Mouse (Mus musculus): ENCODE measurements at regions not wholly inside any gene's neighbourhood (a gene's known extent, or its start where the extent isn't known, plus 50 kb on each side); places are given as distances from the start of the nearest gene placed in this dataset.

DNA sequence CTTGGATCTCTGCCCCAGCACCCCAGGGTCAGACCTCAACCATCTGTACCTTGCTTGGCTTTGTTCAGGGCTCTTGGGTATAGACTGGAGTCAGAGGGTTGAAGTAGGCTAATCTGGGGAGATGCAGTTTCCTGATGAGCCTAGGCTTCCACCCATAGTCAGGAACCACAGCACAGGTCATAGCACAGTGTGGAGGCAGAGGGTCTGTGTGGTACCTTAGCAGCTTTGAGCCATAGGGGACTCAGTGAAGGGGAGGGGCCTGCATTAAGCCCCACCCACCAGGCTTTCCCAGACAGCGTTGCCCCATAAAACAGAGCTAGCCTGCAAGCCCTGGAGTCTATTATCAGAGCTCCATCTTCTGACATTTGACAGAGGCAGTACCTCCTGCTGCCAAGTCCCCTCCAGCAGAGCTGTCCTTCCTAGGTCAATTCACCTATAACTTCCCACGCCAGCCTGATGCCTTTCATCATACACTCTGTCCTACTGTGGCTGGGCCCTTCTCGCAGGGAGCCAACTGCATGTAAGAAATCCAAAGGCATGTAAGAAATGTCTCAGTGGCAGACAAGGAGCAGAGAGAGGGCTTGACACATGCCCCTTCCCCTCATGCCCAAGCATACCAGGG is 54.5 kb upstream of the A530016L24Rik start:
- H3K4me1 ChIP-seq (replicated peaks; ENCODE audit: low read depth, low read length), result peaks cover 12% of the 10 kb centered on the region; the same call in 1 of the 2 replicates
- no peak overlapping the region for H3K4me3 ChIP-seq (replicated peaks; ENCODE audit: low read length)
- H3K36me3 ChIP-seq (ENCODE audit: insufficient read depth, low read length), result no peaks in the 10 kb centered on the region
- H3K9me3 ChIP-seq (ENCODE audit: low read length), result no peaks in the 10 kb centered on the region
- H3K27me3 ChIP-seq (ENCODE audit: insufficient read depth, low read length), result peaks cover 33% of the 10 kb centered on the region
- TF ChIP-seq NANOG (IDR thresholded peaks at IDR 0.05; ENCODE audit: borderline replicate concordance, low read length), result no peak
- TF ChIP-seq CTCF (conservative IDR thresholded peaks at IDR 0.05; ENCODE audit: low read length), result no peak
- TF ChIP-seq POU5F1 (IDR thresholded peaks at IDR 0.05; ENCODE audit: borderline replicate concordance, low read length), result no peak

DNA sequence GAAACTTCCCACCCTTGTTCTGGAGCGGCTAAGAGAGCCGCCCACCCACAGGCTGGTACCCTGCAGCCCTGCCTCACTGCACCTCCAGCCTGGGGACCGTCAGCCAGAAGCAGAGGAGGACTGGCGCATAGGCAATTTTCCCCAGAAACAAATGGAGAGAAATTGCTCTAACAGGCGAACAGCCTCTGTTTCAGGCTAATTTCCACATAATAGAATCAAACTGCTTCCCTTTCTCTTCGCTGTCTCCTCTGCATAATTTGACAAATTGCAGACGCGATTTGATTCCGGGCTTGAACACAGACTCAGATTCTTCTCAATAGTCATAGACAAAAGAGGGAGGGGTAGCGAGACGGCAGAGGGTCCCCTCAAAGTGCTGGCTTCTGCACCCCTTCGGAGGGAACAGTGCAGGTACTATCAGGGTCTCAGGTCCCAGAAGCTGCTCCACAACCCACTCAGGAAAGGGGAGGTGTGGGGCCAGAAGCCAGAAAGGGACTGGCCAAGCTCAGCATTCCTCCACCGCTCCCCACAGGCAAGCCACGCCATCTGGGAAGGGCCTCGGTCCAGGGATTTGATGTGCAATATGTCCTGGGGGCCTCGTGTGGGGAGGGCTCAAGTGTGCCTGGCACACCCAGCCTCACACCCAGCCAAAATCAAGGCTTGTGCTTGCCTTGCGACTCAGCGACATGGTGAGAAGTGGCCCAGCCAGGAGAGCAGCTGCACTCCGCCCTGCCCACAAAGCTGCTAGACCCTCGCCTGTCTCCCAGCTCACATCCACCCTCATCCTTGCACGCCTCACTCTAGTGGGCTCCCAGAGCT is 53.7 kb upstream of the A530016L24Rik start:
- Histone ChIP-seq H3K4me1 (replicated peaks; ENCODE audit: low read depth, low read length) (peaks cover 12% of the 10 kb centered on the region; the same call in 1 of the 2 replicates), H3K27me3 (ENCODE audit: insufficient read depth, low read length) (peaks cover 34% of the 10 kb centered on the region), H3K36me3 (ENCODE audit: insufficient read depth, low read length) (no peaks in the 10 kb centered on the region), H3K4me3 (replicated peaks; ENCODE audit: low read length) (no peak overlapping the region), H3K9me3 (ENCODE audit: low read length) (no peaks in the 10 kb centered on the region)
- TF ChIP-seq NANOG (IDR thresholded peaks at IDR 0.05; ENCODE audit: borderline replicate concordance, low read length) (no peak), POU5F1 (IDR thresholded peaks at IDR 0.05; ENCODE audit: borderline replicate concordance, low read length) (no peak), CTCF (conservative IDR thresholded peaks at IDR 0.05; ENCODE audit: low read length) (no peak)

DNA sequence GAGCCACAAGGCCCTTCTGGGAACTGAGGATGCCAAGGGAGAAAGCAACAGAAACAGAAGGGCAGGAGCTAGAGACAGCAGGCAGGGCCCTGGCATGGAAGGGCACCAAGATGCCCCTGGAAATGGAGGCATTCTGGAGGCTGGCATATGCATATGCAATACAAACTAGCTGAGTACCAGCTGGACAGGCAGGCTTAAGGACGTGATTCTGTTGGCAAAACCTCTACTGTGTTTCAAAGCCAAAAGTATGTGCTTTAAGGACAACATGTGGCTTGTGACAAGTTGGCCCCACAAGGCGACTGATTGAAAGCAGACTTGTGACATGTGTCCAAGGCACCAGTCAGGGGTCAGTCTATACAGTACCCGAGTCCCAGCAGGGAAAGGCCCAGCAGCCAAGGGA is 52.2 kb upstream of the A530016L24Rik start:
- no peak for TF ChIP-seq POU5F1 (IDR thresholded peaks at IDR 0.05; ENCODE audit: borderline replicate concordance, low read length)
- TF ChIP-seq NANOG (IDR thresholded peaks at IDR 0.05; ENCODE audit: borderline replicate concordance, low read length), result no peak
- TF ChIP-seq CTCF (conservative IDR thresholded peaks at IDR 0.05; ENCODE audit: low read length), result no peak
- no peak overlapping the region for H3K4me3 ChIP-seq (replicated peaks; ENCODE audit: low read length)
- peaks cover 12% of the 10 kb centered on the region; the same call in 1 of the 2 replicates for H3K4me1 ChIP-seq (replicated peaks; ENCODE audit: low read depth, low read length)
- H3K36me3 ChIP-seq (ENCODE audit: insufficient read depth, low read length), result no peaks in the 10 kb centered on the region
- no peaks in the 10 kb centered on the region for H3K9me3 ChIP-seq (ENCODE audit: low read length)
- peaks cover 40% of the 10 kb centered on the region for H3K27me3 ChIP-seq (ENCODE audit: insufficient read depth, low read length)

DNA sequence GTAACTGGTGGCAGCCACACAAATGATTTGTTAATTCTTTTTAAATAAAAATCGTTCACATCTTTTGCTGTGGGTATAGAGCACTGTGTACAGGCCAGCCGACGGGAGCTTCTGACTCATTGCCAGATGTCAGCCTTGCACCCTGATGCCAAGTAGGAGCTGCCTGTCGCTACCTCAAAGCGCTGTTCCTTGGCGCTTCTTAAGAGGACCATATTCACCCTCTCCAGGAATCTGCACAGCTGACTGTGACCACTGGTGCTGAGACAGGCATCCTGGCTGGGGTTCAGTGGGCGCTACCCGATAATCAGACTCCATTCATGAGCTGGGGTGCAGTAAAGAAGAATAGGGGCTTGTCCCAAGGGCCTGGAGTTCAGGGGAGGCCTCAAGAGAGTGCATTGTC is 51.0 kb upstream of the A530016L24Rik start:
- peaks cover 12% of the 10 kb centered on the region; the same call in 1 of the 2 replicates for H3K4me1 ChIP-seq (replicated peaks; ENCODE audit: low read depth, low read length)
- peaks cover 37% of the 10 kb centered on the region for H3K27me3 ChIP-seq (ENCODE audit: insufficient read depth, low read length)
- no peaks in the 10 kb centered on the region for H3K36me3 ChIP-seq (ENCODE audit: insufficient read depth, low read length)
- no peak overlapping the region for H3K4me3 ChIP-seq (replicated peaks; ENCODE audit: low read length)
- H3K9me3 ChIP-seq (ENCODE audit: low read length), result no peaks in the 10 kb centered on the region
- TF ChIP-seq NANOG (IDR thresholded peaks at IDR 0.05; ENCODE audit: borderline replicate concordance, low read length), result no peak
- no peak for TF ChIP-seq CTCF (conservative IDR thresholded peaks at IDR 0.05; ENCODE audit: low read length)
- no peak for TF ChIP-seq POU5F1 (IDR thresholded peaks at IDR 0.05; ENCODE audit: borderline replicate concordance, low read length)

Data from E14TG2a.4 (cell line).